Mouse (Mus musculus) megakaryocyte, embryonic 14.5 days (primary cell): Measurements from ENCODE around the gene L2hgdh. TPM values are rescaled to one million over a fixed set of nuclear protein-coding genes. Genes with fewer than 3 reads are reported as not detected.
A peak's percentile ranks its signal among the peaks of the same experiment; 100 is the strongest.

ENCODE experiments used
- H3K27me3 ChIP-seq: replicated peaks from 2 replicates; pipeline ENCODE3; 2012; ENCODE audit warnings: inconsistent platforms
- H3K36me3 ChIP-seq: replicated peaks from 2 replicates; pipeline ENCODE3; 2012; ENCODE audit warnings: low read length, inconsistent platforms, mixed read lengths
- H3K4me1 ChIP-seq: 2 replicates; pipeline ENCODE4 v1.6.1; 2012; ENCODE audit warnings: inconsistent platforms
- H3K4me3 ChIP-seq: replicated peaks from 2 replicates; pipeline ENCODE3; 2012; ENCODE audit warnings: moderate library complexity, mild to moderate bottlenecking, inconsistent platforms
- H3K9me3 ChIP-seq: 2 replicates; pipeline ENCODE4 v1.6.1; 2012; ENCODE audit warnings: inconsistent platforms
- FLI1 ChIP-seq: IDR thresholded peaks from 2 replicates; pipeline ENCODE4 v1.6.1; 2012; ENCODE audit warnings: low read length, inconsistent platforms, mixed read lengths
- GATA1 ChIP-seq: IDR thresholded peaks from 3 replicates; pipeline ENCODE4 v1.6.1; 2012; ENCODE audit warnings: mixed read lengths, low read length, inconsistent platforms, borderline replicate concordance
- polyA plus RNA-seq: library from polyadenylated mRNA; stranded (reverse); fragments of >175 nt; gene quantifications from 2 replicates; pipeline ENCODE4 v1.2.3, GENCODE M21; 2012; ENCODE audit warnings: low replicate concordance; ENCODE audit not compliant: insufficient read depth

The L2hgdh gene
- polyA plus RNA-seq, 1 experiment = 0.95 TPM

- H3K36me3 ChIP-seq = peaks cover 10% of the 10 kb centered on the region
- H3K27me3 ChIP-seq = no peaks in the 10 kb centered on the region
- no peaks in the 10 kb centered on the region for H3K9me3 ChIP-seq
- H3K4me3 ChIP-seq = no peak overlapping the region
- TF ChIP-seq GATA1 (no peak), FLI1 (no peak)
- peaks cover 18% of the 10 kb centered on the region; the same call in 1 of the 2 replicates for H3K4me1 ChIP-seq
Measured at GRCm38 (mm10) chr12:69730306-69730705, 5.6 kb upstream of the L2hgdh start.

- peaks cover 10% of the 10 kb centered on the region for H3K36me3 ChIP-seq
- H3K4me3 ChIP-seq = no peak overlapping the region
- H3K9me3 ChIP-seq = no peaks in the 10 kb centered on the region
- TF ChIP-seq GATA1 (no peak), FLI1 (no peak)
- H3K27me3 ChIP-seq = no peaks in the 10 kb centered on the region
- H3K4me1 ChIP-seq = peaks cover 22% of the 10 kb centered on the region
Measured at GRCm38 (mm10) chr12:69729246-69729645, 4.6 kb upstream of the L2hgdh start.

DNA sequence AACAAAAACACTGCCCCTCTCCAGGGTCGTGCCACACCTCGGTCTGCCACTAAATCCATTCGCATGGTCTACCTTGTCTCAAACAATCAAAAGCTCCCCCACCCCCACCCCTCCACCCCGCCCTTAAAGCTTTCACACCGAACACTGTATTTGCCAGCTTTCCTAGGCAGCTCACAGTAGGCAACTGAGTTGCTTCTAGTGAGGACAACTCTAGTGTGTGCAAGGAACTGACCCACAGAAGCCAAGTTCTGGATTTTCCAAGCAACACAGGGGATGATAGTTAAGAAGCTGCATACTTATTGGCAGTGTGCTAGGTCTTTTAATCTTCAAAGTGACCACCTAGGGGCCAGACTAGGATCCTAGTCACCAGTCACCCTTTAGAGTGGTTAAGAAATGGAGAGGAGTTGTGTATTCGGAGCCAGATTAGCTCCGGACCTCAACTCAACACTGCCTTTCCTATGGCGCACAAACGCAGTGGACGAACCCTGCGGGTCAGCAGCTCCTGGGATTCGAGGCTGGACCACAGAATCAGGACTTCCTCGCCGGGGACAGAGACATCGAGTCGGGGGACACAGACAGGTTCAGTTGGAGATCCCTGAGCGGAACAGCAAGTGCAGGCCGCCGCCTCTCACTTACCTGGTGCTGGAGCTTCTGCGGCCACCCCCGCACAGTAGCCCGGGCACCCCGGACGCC lies 509 bp downstream of the L2hgdh start:
- H3K36me3 ChIP-seq = peaks cover 37% of the 10 kb centered on the region
- peaks cover 28% of the 10 kb centered on the region for H3K4me1 ChIP-seq
- no peak for TF ChIP-seq FLI1
- no peak for TF ChIP-seq GATA1
- H3K9me3 ChIP-seq = peaks cover 8% of the 10 kb centered on the region
- peak overlapping the region; percentile 99 for H3K4me3 ChIP-seq
- H3K27me3 ChIP-seq = no peaks in the 10 kb centered on the region

DNA sequence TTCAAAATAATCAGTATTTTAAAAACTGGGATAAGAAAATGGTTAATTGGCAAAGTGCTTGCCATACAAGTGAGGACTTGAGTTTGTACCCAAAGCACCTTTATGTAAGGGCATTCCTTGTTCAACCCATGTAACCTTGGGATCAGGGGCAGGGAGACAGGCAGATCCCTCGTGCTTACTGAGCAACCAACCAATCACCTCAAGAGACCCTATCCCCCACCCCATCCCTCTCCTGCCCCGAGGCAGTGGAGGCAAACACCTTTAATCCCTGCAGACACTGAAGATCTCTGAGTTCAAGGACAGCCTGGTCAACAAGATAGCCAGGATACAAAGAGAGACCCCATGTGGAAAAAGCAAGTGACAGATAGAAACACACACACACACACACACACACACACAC lies 1.3 kb downstream of the L2hgdh start:
- no peaks in the 10 kb centered on the region for H3K27me3 ChIP-seq
- H3K4me1 ChIP-seq = peaks cover 28% of the 10 kb centered on the region
- H3K4me3 ChIP-seq = peak overlapping the region; percentile 42
- peaks cover 37% of the 10 kb centered on the region for H3K36me3 ChIP-seq
- TF ChIP-seq FLI1 (no peak), GATA1 (no peak)
- H3K9me3 ChIP-seq = peaks cover 10% of the 10 kb centered on the region

GRCm38 (mm10) chr12:69722857-69723256 lies 1.8 kb downstream of the L2hgdh start:
- H3K4me3 ChIP-seq = no peak overlapping the region
- TF ChIP-seq GATA1 (no peak), FLI1 (no peak)

GRCm38 (mm10) chr12:69713628-69714027 lies 11.0 kb downstream of the L2hgdh start:
- Histone ChIP-seq H3K27me3 (no peaks in the 10 kb centered on the region), H3K36me3 (peaks cover 36% of the 10 kb centered on the region)
- TF ChIP-seq FLI1 (no peak; the same call in 1 of the 2 replicates), GATA1 (no peak)

More at GRCm38 (mm10) chr12:69722857-69723256, 1.8 kb downstream of the L2hgdh start:
- H3K9me3 ChIP-seq = peaks cover 13% of the 10 kb centered on the region
- H3K36me3 ChIP-seq = peaks cover 36% of the 10 kb centered on the region
- no peaks in the 10 kb centered on the region for H3K27me3 ChIP-seq
- peaks cover 28% of the 10 kb centered on the region for H3K4me1 ChIP-seq

DNA sequence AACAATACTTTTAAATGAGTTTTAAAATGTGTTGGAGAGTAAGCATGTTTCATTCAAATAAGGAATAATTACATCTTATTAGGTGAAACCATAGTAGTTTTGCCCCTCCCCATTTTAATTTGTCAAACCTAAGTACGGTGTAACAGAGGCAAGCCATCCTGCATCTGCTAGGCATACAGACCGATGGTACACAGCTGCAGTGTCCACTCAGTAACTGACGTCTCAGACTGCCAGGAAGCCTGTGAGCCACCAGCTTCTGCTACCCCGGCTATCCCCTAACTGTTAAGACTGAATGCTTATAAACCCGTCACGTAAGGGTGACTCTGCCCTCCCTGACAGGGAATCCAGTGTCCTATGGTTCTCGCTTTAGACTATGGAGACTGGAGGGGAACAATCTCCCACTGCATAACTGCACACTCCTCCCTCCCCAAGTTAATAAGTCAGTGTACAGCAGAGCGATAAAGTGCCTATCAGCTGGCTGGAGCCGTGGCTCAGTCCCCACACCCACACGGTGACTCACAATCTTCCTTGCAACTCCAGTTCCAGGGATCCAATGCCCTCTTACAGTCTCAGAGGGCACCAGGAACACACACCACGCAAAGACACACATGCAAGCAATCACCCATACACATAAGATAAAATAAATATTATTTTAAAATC lies 19.7 kb downstream of the L2hgdh start:
- TF ChIP-seq GATA1 (no peak), FLI1 (no peak)
- H3K4me1 ChIP-seq = peaks cover 6% of the 10 kb centered on the region
- H3K27me3 ChIP-seq = no peaks in the 10 kb centered on the region
- peaks cover 52% of the 10 kb centered on the region for H3K36me3 ChIP-seq
- no peaks in the 10 kb centered on the region for H3K9me3 ChIP-seq
- H3K4me3 ChIP-seq = no peak overlapping the region

More at GRCm38 (mm10) chr12:69713628-69714027, 11.0 kb downstream of the L2hgdh start:
- no peaks in the 10 kb centered on the region for H3K4me1 ChIP-seq
- no peak overlapping the region for H3K4me3 ChIP-seq
- H3K9me3 ChIP-seq = peaks cover 4% of the 10 kb centered on the region

- Histone ChIP-seq H3K27me3 (no peaks in the 10 kb centered on the region), H3K4me3 (no peak overlapping the region), H3K4me1 (no peaks in the 10 kb centered on the region), H3K36me3 (peaks cover 39% of the 10 kb centered on the region), H3K9me3 (no peaks in the 10 kb centered on the region)
- TF ChIP-seq FLI1 (no peak), GATA1 (no peak)
Measured at GRCm38 (mm10) chr12:69698352-69698751, 26.3 kb downstream of the L2hgdh start.

GRCm38 (mm10) chr12:69696746-69697145 lies 27.9 kb downstream of the L2hgdh start:
- no peak overlapping the region for H3K4me3 ChIP-seq
- peaks cover 35% of the 10 kb centered on the region for H3K36me3 ChIP-seq
- H3K27me3 ChIP-seq = no peaks in the 10 kb centered on the region
- TF ChIP-seq GATA1 (no peak), FLI1 (no peak)
- no peaks in the 10 kb centered on the region for H3K4me1 ChIP-seq
- no peaks in the 10 kb centered on the region for H3K9me3 ChIP-seq

GRCm38 (mm10) chr12:69693471-69693870 lies 31.2 kb downstream of the L2hgdh start:
- H3K27me3 ChIP-seq = no peaks in the 10 kb centered on the region
- peaks cover 22% of the 10 kb centered on the region for H3K36me3 ChIP-seq
- no peak overlapping the region for H3K4me3 ChIP-seq
- peaks cover 4% of the 10 kb centered on the region; the same call in 1 of the 2 replicates for H3K9me3 ChIP-seq
- TF ChIP-seq GATA1 (no peak), FLI1 (no peak)
- no peaks in the 10 kb centered on the region for H3K4me1 ChIP-seq
